16 mouse cellular contexts compared by ENCODE assay signal in genomic region chr1:56738641-56739040, GRCm38 (mm10).
"Had no signal": no experiment of that assay in that cellular context is flagged by ENCODE, and none has a peak within 500 bp of the region (broad histone marks: within the 10 kb centered on the region; RNA-seq: fewer than 3 reads in every experiment).

No protein-coding gene starts in this region.

- H3K4me2 ChIP-seq: liver, embryonic 13.5 days; midbrain, embryonic 12.5 days; midbrain, embryonic 15.5 days; neural tube, embryonic 12.5 days; neural tube, embryonic 15.5 days had no signal

- H3K27me3 ChIP-seq: liver, embryonic 13.5 days; midbrain, embryonic 12.5 days; midbrain, embryonic 15.5 days; neural tube, embryonic 12.5 days; neural tube, embryonic 15.5 days had no signal

- ATAC-seq: midbrain, embryonic 15.5 days had no signal

- H3K36me3 ChIP-seq: liver, embryonic 13.5 days; midbrain, embryonic 12.5 days; midbrain, embryonic 15.5 days; neural tube, embryonic 12.5 days; neural tube, embryonic 15.5 days had no signal

- H3K9me3 ChIP-seq: liver, embryonic 13.5 days; midbrain, embryonic 12.5 days; midbrain, embryonic 15.5 days; neural tube, embryonic 15.5 days had no signal

- H3K27ac ChIP-seq: kidney, postnatal 0 days; left cerebral cortex, adult 2 months; liver, embryonic 13.5 days; macrophage; midbrain, embryonic 12.5 days; midbrain, embryonic 15.5 days; neural tube, embryonic 12.5 days; neural tube, embryonic 15.5 days had no signal

- H3K9ac ChIP-seq: liver, embryonic 13.5 days; midbrain, embryonic 12.5 days; midbrain, embryonic 15.5 days; neural tube, embryonic 12.5 days; neural tube, embryonic 15.5 days had no signal

- H3K4me1 ChIP-seq: liver, embryonic 13.5 days; midbrain, embryonic 12.5 days; midbrain, embryonic 15.5 days; neural tube, embryonic 12.5 days; neural tube, embryonic 15.5 days had no signal

- H3K4me3 ChIP-seq: left cerebral cortex, adult 2 months; liver, embryonic 13.5 days; midbrain, embryonic 12.5 days; midbrain, embryonic 15.5 days; neural tube, embryonic 12.5 days; neural tube, embryonic 15.5 days had no signal

- DNase-seq: kidney, postnatal 36 days; layer of hippocampus, postnatal 36 days; liver, embryonic 13.5 days; lung, adult 2 months; lung, postnatal 14 days; right cerebral cortex, adult 18-20 months; right cerebral cortex, postnatal 14 days; thymus, adult 18-20 months; thymus, postnatal 36 days had no signal
